Mouse (Mus musculus): ENCODE results near the gene Rexo5. TPM values are rescaled to one million over a fixed set of nuclear protein-coding genes. Genes with fewer than 3 reads are reported as not detected.

Gene Rexo5
- polyA plus RNA-seq, 1 experiment, result 3.5 TPM

- no peak overlapping the region for H3K27ac ChIP-seq (ENCODE audit: insufficient read depth, low read length)
- H3K4me1 ChIP-seq (ENCODE audit: control insufficient read depth, insufficient read depth, low read length), result no peaks in the 10 kb centered on the region
- no peak overlapping the region for H3K4me3 ChIP-seq (ENCODE audit: insufficient read depth, low read length)
- TF ChIP-seq POLR2A (IDR thresholded peaks at IDR 0.05; ENCODE audit: extremely low read depth, insufficient read depth, low read length), result no peak
- TF ChIP-seq CTCF (IDR thresholded peaks at IDR 0.05; ENCODE audit: extremely low read depth, insufficient read depth, low read length), result no peak
Observed at GRCm38 (mm10) chr7:119835996-119836777, 42.4 kb downstream of the Rexo5 start.

GRCm38 (mm10) chr7:119841820-119842449 lies 48.1 kb downstream of the Rexo5 start:
- TF ChIP-seq POLR2A (IDR thresholded peaks at IDR 0.05; ENCODE audit: extremely low read depth, insufficient read depth, low read length) (no peak), CTCF (IDR thresholded peaks at IDR 0.05; ENCODE audit: extremely low read depth, insufficient read depth, low read length) (no peak)
- no peak overlapping the region for H3K27ac ChIP-seq (ENCODE audit: insufficient read depth, low read length)
- no peaks in the 10 kb centered on the region for H3K4me1 ChIP-seq (ENCODE audit: control insufficient read depth, insufficient read depth, low read length)
- no peak overlapping the region for H3K4me3 ChIP-seq (ENCODE audit: insufficient read depth, low read length)

GRCm38 (mm10) chr7:119845541-119845940 lies 51.7 kb downstream of the Rexo5 start:
- Histone ChIP-seq H3K4me1 (ENCODE audit: control insufficient read depth, insufficient read depth, low read length) (no peaks in the 10 kb centered on the region), H3K4me3 (ENCODE audit: insufficient read depth, low read length) (no peak overlapping the region), H3K27ac (ENCODE audit: insufficient read depth, low read length) (no peak overlapping the region)
- TF ChIP-seq CTCF (IDR thresholded peaks at IDR 0.05; ENCODE audit: extremely low read depth, insufficient read depth, low read length) (no peak), POLR2A (IDR thresholded peaks at IDR 0.05; ENCODE audit: extremely low read depth, insufficient read depth, low read length) (no peak)

- TF ChIP-seq POLR2A (IDR thresholded peaks at IDR 0.05; ENCODE audit: extremely low read depth, insufficient read depth, low read length) (no peak), CTCF (IDR thresholded peaks at IDR 0.05; ENCODE audit: extremely low read depth, insufficient read depth, low read length) (no peak)
- no peaks in the 10 kb centered on the region for H3K4me1 ChIP-seq (ENCODE audit: control insufficient read depth, insufficient read depth, low read length)
- no peak overlapping the region for H3K27ac ChIP-seq (ENCODE audit: insufficient read depth, low read length)
- H3K4me3 ChIP-seq (ENCODE audit: insufficient read depth, low read length), result no peak overlapping the region
Observed at GRCm38 (mm10) chr7:119847396-119847795, 53.6 kb downstream of the Rexo5 start.

- H3K4me1 ChIP-seq (ENCODE audit: control insufficient read depth, insufficient read depth, low read length), result no peaks in the 10 kb centered on the region
- H3K4me3 ChIP-seq (ENCODE audit: insufficient read depth, low read length), result no peak overlapping the region
- TF ChIP-seq POLR2A (IDR thresholded peaks at IDR 0.05; ENCODE audit: extremely low read depth, insufficient read depth, low read length) (no peak), CTCF (IDR thresholded peaks at IDR 0.05; ENCODE audit: extremely low read depth, insufficient read depth, low read length) (peak; percentile 98)
- no peak overlapping the region for H3K27ac ChIP-seq (ENCODE audit: insufficient read depth, low read length)
Observed at GRCm38 (mm10) chr7:119849096-119849495, 55.3 kb downstream of the Rexo5 start.

GRCm38 (mm10) chr7:119850737-119851136 lies 56.9 kb downstream of the Rexo5 start:
- Histone ChIP-seq H3K4me1 (ENCODE audit: control insufficient read depth, insufficient read depth, low read length) (no peaks in the 10 kb centered on the region), H3K4me3 (ENCODE audit: insufficient read depth, low read length) (no peak overlapping the region), H3K27ac (ENCODE audit: insufficient read depth, low read length) (no peak overlapping the region)
- TF ChIP-seq CTCF (IDR thresholded peaks at IDR 0.05; ENCODE audit: extremely low read depth, insufficient read depth, low read length) (no peak), POLR2A (IDR thresholded peaks at IDR 0.05; ENCODE audit: extremely low read depth, insufficient read depth, low read length) (no peak)

- Histone ChIP-seq H3K4me1 (ENCODE audit: control insufficient read depth, insufficient read depth, low read length) (no peaks in the 10 kb centered on the region), H3K27ac (ENCODE audit: insufficient read depth, low read length) (no peak overlapping the region), H3K4me3 (ENCODE audit: insufficient read depth, low read length) (no peak overlapping the region)
- TF ChIP-seq CTCF (IDR thresholded peaks at IDR 0.05; ENCODE audit: extremely low read depth, insufficient read depth, low read length) (no peak), POLR2A (IDR thresholded peaks at IDR 0.05; ENCODE audit: extremely low read depth, insufficient read depth, low read length) (no peak)
Observed at GRCm38 (mm10) chr7:119852494-119852893, 58.7 kb downstream of the Rexo5 start.

GRCm38 (mm10) chr7:119853186-119853585 lies 59.4 kb downstream of the Rexo5 start:
- H3K27ac ChIP-seq (ENCODE audit: insufficient read depth, low read length), result no peak overlapping the region
- H3K4me1 ChIP-seq (ENCODE audit: control insufficient read depth, insufficient read depth, low read length), result no peaks in the 10 kb centered on the region
- TF ChIP-seq POLR2A (IDR thresholded peaks at IDR 0.05; ENCODE audit: extremely low read depth, insufficient read depth, low read length) (no peak), CTCF (IDR thresholded peaks at IDR 0.05; ENCODE audit: extremely low read depth, insufficient read depth, low read length) (no peak)
- no peak overlapping the region for H3K4me3 ChIP-seq (ENCODE audit: insufficient read depth, low read length)

- TF ChIP-seq CTCF (IDR thresholded peaks at IDR 0.05; ENCODE audit: extremely low read depth, insufficient read depth, low read length) (no peak), POLR2A (IDR thresholded peaks at IDR 0.05; ENCODE audit: extremely low read depth, insufficient read depth, low read length) (no peak)
Observed at GRCm38 (mm10) chr7:119854362-119854761, 60.6 kb downstream of the Rexo5 start.

GRCm38 (mm10) chr7:119855031-119855430 lies 61.2 kb downstream of the Rexo5 start:
- Histone ChIP-seq H3K27ac (ENCODE audit: insufficient read depth, low read length) (no peak overlapping the region), H3K4me1 (ENCODE audit: control insufficient read depth, insufficient read depth, low read length) (no peaks in the 10 kb centered on the region), H3K4me3 (ENCODE audit: insufficient read depth, low read length) (no peak overlapping the region)
- TF ChIP-seq CTCF (IDR thresholded peaks at IDR 0.05; ENCODE audit: extremely low read depth, insufficient read depth, low read length) (no peak), POLR2A (IDR thresholded peaks at IDR 0.05; ENCODE audit: extremely low read depth, insufficient read depth, low read length) (no peak)

More at GRCm38 (mm10) chr7:119854362-119854761, 60.6 kb downstream of the Rexo5 start:
- Histone ChIP-seq H3K27ac (ENCODE audit: insufficient read depth, low read length) (no peak overlapping the region), H3K4me3 (ENCODE audit: insufficient read depth, low read length) (no peak overlapping the region), H3K4me1 (ENCODE audit: control insufficient read depth, insufficient read depth, low read length) (no peaks in the 10 kb centered on the region)

All from cortical plate, adult 2 months (tissue).